In genomic region chr13:37537793-37538192, GRCm38 (mm10) we compare ENCODE assay signal across 11 mouse cellular contexts.
DNase-seq lines count a peak whose midpoint lies in the region; ATAC-seq and TF ChIP-seq lines count a peak whose summit lies in the region.
"Had no signal": no experiment of that assay in that cellular context is flagged by ENCODE, and none has a peak within 500 bp of the region (broad histone marks: within the 10 kb centered on the region; RNA-seq: fewer than 3 reads in every experiment).

No protein-coding gene starts in this region.

- H3K4me2 ChIP-seq in liver, postnatal 0 days (ENCODE audit: low read depth, low read length): peak overlapping the region; percentile 29; the same call in 1 of the 2 replicates
- H3K4me2 ChIP-seq in hindbrain, embryonic 11.5 days (replicated peaks; ENCODE audit: low read depth, low read length): no peak overlapping the region
- H3K4me2 ChIP-seq in midbrain, embryonic 14.5 days (ENCODE audit: low read length): no peak overlapping the region
- H3K4me2 ChIP-seq: hindbrain, embryonic 15.5 days had no signal

- 25% methylated on average over 6 of the region's 6 CpGs for WGBS in kidney, adult 2 months
- WGBS in liver, postnatal 0 days (ENCODE audit: insufficient replicate concordance): 4% methylated on average over 6 of the region's 6 CpGs
- 77% methylated on average over 6 of the region's 6 CpGs for WGBS in hindbrain, embryonic 11.5 days
- 89% methylated on average over 6 of the region's 6 CpGs for whole genome bisulfite sequencing in midbrain, embryonic 14.5 days

- no peaks in the 10 kb centered on the region for H3K27me3 ChIP-seq in kidney, adult 2 months (replicated peaks; ENCODE audit: control insufficient read depth, insufficient read depth, low read length)
- no peaks in the 10 kb centered on the region for H3K27me3 ChIP-seq in liver, postnatal 0 days (ENCODE audit: insufficient read depth, low read length)
- no peaks in the 10 kb centered on the region for H3K27me3 ChIP-seq in hindbrain, embryonic 11.5 days (ENCODE audit: control insufficient read depth, insufficient read depth, low read length)
- H3K27me3 ChIP-seq in midbrain, embryonic 14.5 days (ENCODE audit: control insufficient read depth, insufficient read depth, low read length): no peaks in the 10 kb centered on the region
- H3K27me3 ChIP-seq: hindbrain, embryonic 15.5 days had no signal

- ATAC-seq in common myeloid progenitor, adult 5-6 weeks (replicated peaks; ENCODE audit: low read depth, poor library complexity, severe bottlenecking): peak; percentile 22
- ATAC-seq in liver, postnatal 0 days: peak; percentile 89
- ATAC-seq in hindbrain, embryonic 11.5 days (ENCODE audit: low FRiP score): no peak
- ATAC-seq in midbrain, embryonic 14.5 days (ENCODE audit: low FRiP score, low TSS enrichment): no peak
- ATAC-seq: forebrain, postnatal 0 days had no signal

- H3K4me3 ChIP-seq in kidney, adult 2 months (ENCODE audit: insufficient read depth, low read depth, low read length): no peak overlapping the region
- no peak overlapping the region for H3K4me3 ChIP-seq in liver, postnatal 0 days (ENCODE audit: low read depth, low read length)
- no peak overlapping the region for H3K4me3 ChIP-seq in hindbrain, embryonic 11.5 days (ENCODE audit: low read depth, low read length)
- H3K4me3 ChIP-seq in midbrain, embryonic 14.5 days (replicated peaks; ENCODE audit: low read depth, low read length): no peak overlapping the region
- H3K4me3 ChIP-seq: hindbrain, embryonic 15.5 days had no signal

- H3K27ac ChIP-seq in kidney, adult 2 months (ENCODE audit: insufficient read depth, low read depth, low read length): 0 out of 2 replicates have a peak overlapping the region, but pooled peaks have one; percentile 33
- peak overlapping the region; percentile 91 for H3K27ac ChIP-seq in liver, postnatal 0 days (ENCODE audit: low read depth)
- H3K27ac ChIP-seq in hindbrain, embryonic 11.5 days (ENCODE audit: low read depth, low read length): no peak overlapping the region
- no peak overlapping the region for H3K27ac ChIP-seq in midbrain, embryonic 14.5 days (replicated peaks; ENCODE audit: low read depth, low read length)
- H3K27ac ChIP-seq: hindbrain, embryonic 15.5 days had no signal

- no peak for TF ChIP-seq POLR2A in kidney, adult 2 months (IDR thresholded peaks at IDR 0.05; ENCODE audit: low read depth, low read length)

- no peaks in the 10 kb centered on the region for H3K9me3 ChIP-seq in liver, postnatal 0 days (ENCODE audit: low read length)
- no peaks in the 10 kb centered on the region for H3K9me3 ChIP-seq in hindbrain, embryonic 11.5 days (ENCODE audit: control insufficient read depth, low read length)
- no peaks in the 10 kb centered on the region for H3K9me3 ChIP-seq in midbrain, embryonic 14.5 days (ENCODE audit: control insufficient read depth, low read length)
- H3K9me3 ChIP-seq: G1E; hindbrain, embryonic 15.5 days had no signal

- peak; percentile 47 for DNase-seq in kidney, adult 2 months
- no peak for DNase-seq in kidney, postnatal 10 days
- peak; percentile 60 for DNase-seq in liver, postnatal 0 days
- DNase-seq in thymus, postnatal 0 days (ENCODE audit: low spot score): peak; percentile 75
- no peak for DNase-seq in hindbrain, embryonic 11.5 days (ENCODE audit: low spot score)
- no peak for DNase-seq in left cerebral cortex, adult 11 months (ENCODE audit: low spot score)
- no peak for DNase-seq in midbrain, embryonic 14.5 days
- DNase-seq: forebrain, postnatal 0 days had no signal

- H3K4me1 ChIP-seq in kidney, adult 2 months (ENCODE audit: control insufficient read depth, insufficient read depth, low read length): peaks cover 4% of the 10 kb centered on the region; the same call in 1 of the 2 replicates
- H3K4me1 ChIP-seq in liver, postnatal 0 days (ENCODE audit: insufficient read depth): peaks cover 15% of the 10 kb centered on the region
- H3K4me1 ChIP-seq in hindbrain, embryonic 11.5 days (replicated peaks; ENCODE audit: control insufficient read depth, insufficient read depth, low read length): no peaks in the 10 kb centered on the region
- H3K4me1 ChIP-seq in midbrain, embryonic 14.5 days (ENCODE audit: control insufficient read depth, insufficient read depth, low read length): no peaks in the 10 kb centered on the region
- H3K4me1 ChIP-seq: hindbrain, embryonic 15.5 days had no signal

- H3K36me3 ChIP-seq in kidney, adult 2 months (ENCODE audit: control insufficient read depth, insufficient read depth, low read length): no peaks in the 10 kb centered on the region
- H3K36me3 ChIP-seq in liver, postnatal 0 days (replicated peaks; ENCODE audit: insufficient read depth, low read length): no peaks in the 10 kb centered on the region
- H3K36me3 ChIP-seq in hindbrain, embryonic 11.5 days (ENCODE audit: control insufficient read depth, insufficient read depth, low read length): no peaks in the 10 kb centered on the region
- H3K36me3 ChIP-seq in midbrain, embryonic 14.5 days (ENCODE audit: control insufficient read depth, insufficient read depth, low read length): no peaks in the 10 kb centered on the region
- H3K36me3 ChIP-seq: G1E; hindbrain, embryonic 15.5 days had no signal

- no peak for TF ChIP-seq CTCF in kidney, adult 2 months (conservative IDR thresholded peaks at IDR 0.05; ENCODE audit: insufficient read depth, insufficient read length, low read depth, low read length)
- TF ChIP-seq CTCF in liver, postnatal 0 days (IDR thresholded peaks at IDR 0.05; ENCODE audit: low read depth): no peak

- peak; percentile 85 for TF ChIP-seq EP300 in liver, postnatal 0 days (IDR thresholded peaks at IDR 0.05; ENCODE audit: low read depth)

- H3K9ac ChIP-seq in liver, postnatal 0 days (replicated peaks): no peak overlapping the region
- H3K9ac ChIP-seq in hindbrain, embryonic 11.5 days (ENCODE audit: low read depth, low read length): no peak overlapping the region
- no peak overlapping the region for H3K9ac ChIP-seq in midbrain, embryonic 14.5 days (replicated peaks; ENCODE audit: low read length)
- H3K9ac ChIP-seq: forebrain, postnatal 0 days; hindbrain, embryonic 15.5 days had no signal

Comparison
In these comparisons a context has a peak if more than half of its experiments do, and no peak if none do; other contexts are left out.
1. DNase-seq: peak in kidney, adult 2 months (single experiment), liver, postnatal 0 days (single experiment) and thymus, postnatal 0 days (single experiment); none in kidney, postnatal 10 days (single experiment), hindbrain, embryonic 11.5 days (single experiment), left cerebral cortex, adult 11 months (single experiment) and midbrain, embryonic 14.5 days (single experiment).
2. H3K27ac ChIP-seq: peak in kidney, adult 2 months (single experiment) and liver, postnatal 0 days (single experiment); none in hindbrain, embryonic 11.5 days (single experiment) and midbrain, embryonic 14.5 days (single experiment).
3. ATAC-seq: peak in common myeloid progenitor, adult 5-6 weeks (single experiment) and liver, postnatal 0 days (single experiment); none in hindbrain, embryonic 11.5 days (single experiment) and midbrain, embryonic 14.5 days (single experiment).